In the genomic region with DNA sequence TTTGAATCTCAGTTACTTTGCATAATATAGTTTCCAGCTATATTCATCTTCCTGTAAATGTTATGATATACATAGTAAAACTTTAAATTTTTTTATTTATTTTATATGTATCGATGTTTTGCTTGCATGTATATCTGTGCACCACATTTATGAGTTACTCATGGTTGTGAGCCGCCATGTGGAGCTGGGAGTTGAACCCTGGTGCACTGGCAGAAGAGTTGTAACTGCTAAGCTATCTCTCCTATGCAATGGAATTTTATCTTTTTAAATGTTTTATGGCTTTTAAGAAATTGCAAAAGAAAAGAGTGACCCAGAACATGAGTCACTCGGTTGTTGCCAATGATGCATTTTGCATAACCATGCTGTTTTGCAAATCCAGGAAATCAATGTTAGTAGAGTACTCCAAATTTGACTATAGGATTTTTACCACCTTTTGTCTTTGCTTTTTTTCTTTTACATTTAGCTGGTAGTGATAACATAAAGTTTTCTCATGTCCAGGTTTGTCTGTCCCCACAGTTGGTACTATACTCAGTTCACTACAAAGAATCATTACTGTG, we compare ENCODE assay signal across 29 mouse cellular contexts. TPM values are rescaled to one million over a fixed set of nuclear protein-coding genes. Genes with fewer than 3 reads are reported as not detected.
DNase-seq lines count a peak whose midpoint lies in the region; ATAC-seq and TF ChIP-seq lines count a peak whose summit lies in the region.
"Had no signal": no experiment of that assay in that cellular context is flagged by ENCODE, and none has a peak within 500 bp of the region (broad histone marks: within the 10 kb centered on the region; RNA-seq: fewer than 3 reads in every experiment).

No protein-coding gene starts in this region.

- H3K4me2 ChIP-seq in intestine, embryonic 15.5 days (replicated peaks): no peak overlapping the region
- H3K4me2 ChIP-seq: embryonic facial prominence, embryonic 12.5 days; embryonic facial prominence, embryonic 15.5 days; forebrain, embryonic 12.5 days; forebrain, embryonic 15.5 days; heart, embryonic 12.5 days; heart, embryonic 15.5 days; hindbrain, embryonic 13.5 days had no signal

- peak; percentile 78 for ATAC-seq in intestine, embryonic 15.5 days
- ATAC-seq: forebrain, embryonic 15.5 days; hindbrain, embryonic 16.5 days had no signal

- no peak overlapping the region for H3K9ac ChIP-seq in intestine, embryonic 15.5 days
- H3K9ac ChIP-seq: embryonic facial prominence, embryonic 12.5 days; embryonic facial prominence, embryonic 15.5 days; forebrain, embryonic 12.5 days; forebrain, embryonic 15.5 days; heart, embryonic 12.5 days; heart, embryonic 15.5 days; hindbrain, embryonic 13.5 days had no signal

- H3K79me3 ChIP-seq in C2C12 (ENCODE audit: low read depth): peaks cover 4% of the 10 kb centered on the region

- DNase-seq in 3T3-L1 (ENCODE audit: low read depth, low spot score): peak; percentile 62
- no peak for DNase-seq in layer of hippocampus, postnatal 36 days
- DNase-seq in adrenal gland, postnatal 4 days (ENCODE audit: low spot score in 2 of 2): no peak
- DNase-seq in spleen, postnatal 10 days (ENCODE audit: low spot score in 2 of 2): no peak
- DNase-seq: adrenal gland, adult 2 months; adrenal gland, postnatal 14 days; cerebellum, adult 11 months; cerebellum, adult 2 months; cerebellum, adult 9-11 months; cerebellum, postnatal 25 days; gastrocnemius, postnatal 25 days; heart, adult 18-20 months; heart, postnatal 10 days; heart, postnatal 36 days had no signal

- TF ChIP-seq CTCF in C2C12 (IDR thresholded peaks at IDR 0.05; ENCODE audit: control insufficient read depth, insufficient read depth, insufficient read length): no peak

- no peak overlapping the region for H3ac ChIP-seq in C2C12 (ENCODE audit: control insufficient read depth, insufficient read length, low read depth)

- peaks cover 18% of the 10 kb centered on the region for H3K36me3 ChIP-seq in C2C12 (ENCODE audit: control insufficient read depth, insufficient read depth)
- no peaks in the 10 kb centered on the region for H3K36me3 ChIP-seq in intestine, embryonic 15.5 days
- peaks cover 3% of the 10 kb centered on the region; the same call in 1 of the 2 replicates for H3K36me3 ChIP-seq in macrophage (ENCODE audit: inconsistent target)
- H3K36me3 ChIP-seq: hindbrain, embryonic 13.5 days had no signal

- H3K79me2 ChIP-seq in C2C12 (ENCODE audit: control insufficient read depth, insufficient read depth): peaks cover 16% of the 10 kb centered on the region
- no peaks in the 10 kb centered on the region; the same call in 1 of the 2 replicates for H3K79me2 ChIP-seq in macrophage (ENCODE audit: inconsistent target)

- no peak overlapping the region for H3K27ac ChIP-seq in intestine, embryonic 15.5 days
- H3K27ac ChIP-seq in macrophage: peak overlapping the region; percentile 59
- H3K27ac ChIP-seq: embryonic facial prominence, embryonic 12.5 days; embryonic facial prominence, embryonic 15.5 days; forebrain, embryonic 12.5 days; forebrain, embryonic 15.5 days; heart, embryonic 15.5 days; hindbrain, embryonic 10.5 days; hindbrain, embryonic 13.5 days had no signal

- H3K4me1 ChIP-seq in intestine, embryonic 15.5 days (replicated peaks): peaks cover 26% of the 10 kb centered on the region
- H3K4me1 ChIP-seq: forebrain, embryonic 12.5 days; forebrain, embryonic 15.5 days had no signal

- 73% methylated on average over 3 of the region's 3 CpGs for WGBS in intestine, embryonic 15.5 days
- 74% methylated on average over 3 of the region's 3 CpGs for WGBS in macrophage (ENCODE audit: missing documents)

- H3K4me3 ChIP-seq in C2C12 (ENCODE audit: insufficient read depth, poor library complexity, severe bottlenecking) (no peak overlapping the region), macrophage (ENCODE audit: inconsistent target) (no peak overlapping the region)
- no peak overlapping the region for H3K4me3 ChIP-seq in intestine, embryonic 15.5 days (replicated peaks)
- H3K4me3 ChIP-seq: embryonic facial prominence, embryonic 12.5 days; embryonic facial prominence, embryonic 15.5 days; erythroblast, embryonic 14.5 days; forebrain, embryonic 12.5 days; forebrain, embryonic 15.5 days; heart, embryonic 12.5 days; heart, embryonic 15.5 days; hindbrain, embryonic 10.5 days; hindbrain, embryonic 13.5 days had no signal

- H3K27me3 ChIP-seq in C2C12 (ENCODE audit: control insufficient read depth, insufficient read depth, insufficient read length): no peaks in the 10 kb centered on the region
- H3K27me3 ChIP-seq in intestine, embryonic 15.5 days (replicated peaks): no peaks in the 10 kb centered on the region
- H3K27me3 ChIP-seq: CH12.LX; embryonic facial prominence, embryonic 12.5 days; embryonic facial prominence, embryonic 15.5 days; forebrain, embryonic 12.5 days; forebrain, embryonic 15.5 days; heart, embryonic 12.5 days; heart, embryonic 15.5 days; hindbrain, embryonic 13.5 days had no signal

- H3K9me3 ChIP-seq in intestine, embryonic 15.5 days: no peaks in the 10 kb centered on the region
- H3K9me3 ChIP-seq: embryonic facial prominence, embryonic 12.5 days; embryonic facial prominence, embryonic 15.5 days; forebrain, embryonic 12.5 days; forebrain, embryonic 15.5 days; G1E; heart, embryonic 12.5 days; heart, embryonic 15.5 days; hindbrain, embryonic 10.5 days; hindbrain, embryonic 13.5 days had no signal

TF ChIP-seq in C2C12, 6 proteins besides CTCF, POLR2A, EP300 and RAD21:
- TF ChIP-seq FOSL1 (IDR thresholded peaks at IDR 0.05; ENCODE audit: insufficient read depth, low read length, poor library complexity, severe bottlenecking) (no peak), MYOD1 (IDR thresholded peaks at IDR 0.05; ENCODE audit: control insufficient read depth, insufficient read length, low read depth) (no peak), USF1 (IDR thresholded peaks at IDR 0.05; ENCODE audit: low read depth) (no peak), MYOG (IDR thresholded peaks at IDR 0.05; ENCODE audit: control insufficient read depth, extremely low read depth, insufficient read length) (no peak), MAX (IDR thresholded peaks at IDR 0.05) (no peak), CEBPB (IDR thresholded peaks at IDR 0.05; ENCODE audit: low read depth) (peak; percentile 18)

RNA-seq across cellular contexts. Expression of a gene that starts 38.6 kb away (rescaled TPM):
- 69.5 TPM for polyA plus RNA-seq in C2C12 (2012; fragmentation: generic; extraction: Trizol)
- polyA plus RNA-seq in intestine, embryonic 15.5 days (2015; fragmentation: Nextera tagmentation; extraction: Ambion mirVana): 215 and 230 TPM in 2 replicates
- 100 to 1,000 TPM in 2 of 26 experiments, 10 to 100 TPM in 24; 19.1 to 109 (median 62.2) TPM for total RNA-seq in macrophage (2018; cell fraction: chromatin; rRNA removed)
- 10 to 100 TPM; 22.0 to 31.7 (median 26.5) TPM for total RNA-seq in macrophage (2018; cell fraction: cytosol; rRNA removed)
- total RNA-seq in macrophage (2018; cell fraction: nucleus; rRNA removed): 10 to 100 TPM; 20.2 to 73.5 (median 35.6) TPM
- 23.1 to 54.9 TPM (median 40.6 TPM) in 3 replicates for polyA plus RNA-seq in macrophage (2018)
- 10 to 100 TPM; 62.6 to 77.3 TPM for total RNA-seq in layer of hippocampus, postnatal 36 days (2021)
- total RNA-seq in adrenal gland, postnatal 4 days (2021): 100 to 1,000 TPM; 123 to 142 TPM

RNA-seq across cellular contexts. Expression of a gene that starts 38.7 kb away (rescaled TPM):
- 14.0 TPM for polyA plus RNA-seq in C2C12 (2012; fragmentation: generic; extraction: Trizol)
- 70.2 and 79.0 TPM in 2 replicates for polyA plus RNA-seq in intestine, embryonic 15.5 days (2015; fragmentation: Nextera tagmentation; extraction: Ambion mirVana)
- total RNA-seq in macrophage (2018; cell fraction: chromatin; rRNA removed): 10 to 100 TPM; 21.9 to 59.5 (median 44.3) TPM
- 10 to 100 TPM; 53.2 to 80.7 (median 62.1) TPM for total RNA-seq in macrophage (2018; cell fraction: cytosol; rRNA removed)
- 10 to 100 TPM; 32.1 to 76.3 (median 47.7) TPM for total RNA-seq in macrophage (2018; cell fraction: nucleus; rRNA removed)
- 51.8 to 77.5 TPM (median 68.5 TPM) in 3 replicates for polyA plus RNA-seq in macrophage (2018)
- total RNA-seq in layer of hippocampus, postnatal 36 days (2021): 10 to 100 TPM; 76.3 to 78.0 TPM
- total RNA-seq in adrenal gland, postnatal 4 days (2021): 10 to 100 TPM; 72.4 to 81.7 TPM
